Mouse (Mus musculus): Measurements from ENCODE around the gene Olfr837.
"Not testable (repeated sequence)": the region's sequence is repeated elsewhere in the genome, so short reads cannot be mapped to it uniquely, and the experiment has no call there.

Olfr837 gene

GRCm38 (mm10) chr9:19136017-19136416, at the start of gene Olfr837:
TSS of gene Olfr837 (plus strand) at chr9:19136317.
- no peak for DNase-seq

- not testable (repeated sequence) for DNase-seq
These were observed 43.0 kb upstream of the Olfr837 start for GRCm38 (mm10) chr9:19092889-19093753.

- DNase-seq: no peak
These were observed 38.8 kb upstream of the Olfr837 start for GRCm38 (mm10) chr9:19097286-19097685.

- DNase-seq: no peak
These were observed 16.0 kb upstream of the Olfr837 start, which contains the start of gene Olfr836 for GRCm38 (mm10) chr9:19120082-19120481. TSS of gene Olfr836 (plus strand) at chr9:19120382.

- DNase-seq: no peak
These were observed 41.1 kb downstream of the Olfr837 start, which contains the start of gene Olfr839-ps1 for GRCm38 (mm10) chr9:19177212-19177611. TSS of gene Olfr839-ps1 (minus strand) at chr9:19177312.

Data from kidney, adult 8-10 months (tissue).